Mouse (Mus musculus): Measurements from ENCODE around the gene Slc44a5. TPM values are rescaled to one million over a fixed set of nuclear protein-coding genes. Genes with fewer than 3 reads are reported as not detected.
"Not testable (repeated sequence)": the region's sequence is repeated elsewhere in the genome, so short reads cannot be mapped to it uniquely, and the experiment has no call there.

Slc44a5 gene
- total RNA-seq, 1 experiment from 2014 or later: not detected

GRCm38 (mm10) chr3:154222141-154222591 lies 248.9 kb downstream of the Slc44a5 start:
- no peak for ATAC-seq (replicated peaks in 1 of 2; ENCODE audit: insufficient read depth in 1 of 2, low FRiP score in 2 of 2, low TSS enrichment in 1 of 2, low read depth in 1 of 2, poor library complexity in 2 of 2, severe bottlenecking in 2 of 2)

- no peak for ATAC-seq (replicated peaks in 1 of 2; ENCODE audit: insufficient read depth in 1 of 2, low FRiP score in 2 of 2, low TSS enrichment in 1 of 2, low read depth in 1 of 2, poor library complexity in 2 of 2, severe bottlenecking in 2 of 2)
These were observed 249.5 kb downstream of the Slc44a5 start for GRCm38 (mm10) chr3:154222688-154223087.

- ATAC-seq (replicated peaks in 1 of 2; ENCODE audit: insufficient read depth in 1 of 2, low FRiP score in 2 of 2, low TSS enrichment in 1 of 2, low read depth in 1 of 2, poor library complexity in 2 of 2, severe bottlenecking in 2 of 2): peak; percentile 85 to 90
These were observed 253.0 kb downstream of the Slc44a5 start for GRCm38 (mm10) chr3:154226100-154226752.

GRCm38 (mm10) chr3:154244932-154245331 lies 271.7 kb downstream of the Slc44a5 start:
- no peak for ATAC-seq (replicated peaks in 1 of 2; ENCODE audit: insufficient read depth in 1 of 2, low FRiP score in 2 of 2, low TSS enrichment in 1 of 2, low read depth in 1 of 2, poor library complexity in 2 of 2, severe bottlenecking in 2 of 2)

- ATAC-seq (replicated peaks in 1 of 2; ENCODE audit: insufficient read depth in 1 of 2, low FRiP score in 2 of 2, low TSS enrichment in 1 of 2, low read depth in 1 of 2, poor library complexity in 2 of 2, severe bottlenecking in 2 of 2): no peak
These were observed 278.2 kb downstream of the Slc44a5 start for GRCm38 (mm10) chr3:154251486-154251885.

GRCm38 (mm10) chr3:154252219-154252618 lies 279.0 kb downstream of the Slc44a5 start:
- no peak for ATAC-seq (replicated peaks in 1 of 2; ENCODE audit: insufficient read depth in 1 of 2, low FRiP score in 2 of 2, low TSS enrichment in 1 of 2, low read depth in 1 of 2, poor library complexity in 2 of 2, severe bottlenecking in 2 of 2)

GRCm38 (mm10) chr3:154254187-154254586 lies 281.0 kb downstream of the Slc44a5 start:
- not testable (repeated sequence) for ATAC-seq (replicated peaks in 1 of 2; ENCODE audit: insufficient read depth in 1 of 2, low FRiP score in 2 of 2, low TSS enrichment in 1 of 2, low read depth in 1 of 2, poor library complexity in 2 of 2, severe bottlenecking in 2 of 2)

GRCm38 (mm10) chr3:154257312-154257711 lies 284.1 kb downstream of the Slc44a5 start:
- no peak for ATAC-seq (replicated peaks in 1 of 2; ENCODE audit: insufficient read depth in 1 of 2, low FRiP score in 2 of 2, low TSS enrichment in 1 of 2, low read depth in 1 of 2, poor library complexity in 2 of 2, severe bottlenecking in 2 of 2)

- ATAC-seq (replicated peaks in 1 of 2; ENCODE audit: insufficient read depth in 1 of 2, low FRiP score in 2 of 2, low TSS enrichment in 1 of 2, low read depth in 1 of 2, poor library complexity in 2 of 2, severe bottlenecking in 2 of 2): no peak
These were observed 295.1 kb downstream of the Slc44a5 start for GRCm38 (mm10) chr3:154268313-154268712.

GRCm38 (mm10) chr3:154269757-154270366 lies 296.6 kb downstream of the Slc44a5 start:
- ATAC-seq (replicated peaks in 1 of 2; ENCODE audit: insufficient read depth in 1 of 2, low FRiP score in 2 of 2, low TSS enrichment in 1 of 2, low read depth in 1 of 2, poor library complexity in 2 of 2, severe bottlenecking in 2 of 2): peak; percentile 94 to 98

GRCm38 (mm10) chr3:154274681-154275080 lies 301.4 kb downstream of the Slc44a5 start:
- no peak for ATAC-seq (replicated peaks in 1 of 2; ENCODE audit: insufficient read depth in 1 of 2, low FRiP score in 2 of 2, low TSS enrichment in 1 of 2, low read depth in 1 of 2, poor library complexity in 2 of 2, severe bottlenecking in 2 of 2)

GRCm38 (mm10) chr3:154284260-154284659 lies 311.0 kb downstream of the Slc44a5 start:
- ATAC-seq (replicated peaks in 1 of 2; ENCODE audit: insufficient read depth in 1 of 2, low FRiP score in 2 of 2, low TSS enrichment in 1 of 2, low read depth in 1 of 2, poor library complexity in 2 of 2, severe bottlenecking in 2 of 2): no peak

GRCm38 (mm10) chr3:154285351-154285750 lies 312.1 kb downstream of the Slc44a5 start:
- no peak for ATAC-seq (replicated peaks in 1 of 2; ENCODE audit: insufficient read depth in 1 of 2, low FRiP score in 2 of 2, low TSS enrichment in 1 of 2, low read depth in 1 of 2, poor library complexity in 2 of 2, severe bottlenecking in 2 of 2)

- ATAC-seq (replicated peaks in 1 of 2; ENCODE audit: insufficient read depth in 1 of 2, low FRiP score in 2 of 2, low TSS enrichment in 1 of 2, low read depth in 1 of 2, poor library complexity in 2 of 2, severe bottlenecking in 2 of 2): no peak
These were observed 314.0 kb downstream of the Slc44a5 start for GRCm38 (mm10) chr3:154287217-154287616.

- peak; percentile 27 to 39; a peak in 1 of 4 replicates for ATAC-seq (replicated peaks in 1 of 2; ENCODE audit: insufficient read depth in 1 of 2, low FRiP score in 2 of 2, low TSS enrichment in 1 of 2, low read depth in 1 of 2, poor library complexity in 2 of 2, severe bottlenecking in 2 of 2)
These were observed 315.3 kb downstream of the Slc44a5 start for GRCm38 (mm10) chr3:154288429-154289069.

GRCm38 (mm10) chr3:154290351-154290750 lies 317.1 kb downstream of the Slc44a5 start:
- no peak for ATAC-seq (replicated peaks in 1 of 2; ENCODE audit: insufficient read depth in 1 of 2, low FRiP score in 2 of 2, low TSS enrichment in 1 of 2, low read depth in 1 of 2, poor library complexity in 2 of 2, severe bottlenecking in 2 of 2)

GRCm38 (mm10) chr3:154292126-154292525 lies 318.9 kb downstream of the Slc44a5 start:
- ATAC-seq (replicated peaks in 1 of 2; ENCODE audit: insufficient read depth in 1 of 2, low FRiP score in 2 of 2, low TSS enrichment in 1 of 2, low read depth in 1 of 2, poor library complexity in 2 of 2, severe bottlenecking in 2 of 2): no peak

- ATAC-seq (replicated peaks in 1 of 2; ENCODE audit: insufficient read depth in 1 of 2, low FRiP score in 2 of 2, low TSS enrichment in 1 of 2, low read depth in 1 of 2, poor library complexity in 2 of 2, severe bottlenecking in 2 of 2): no peak
These were observed 320.7 kb downstream of the Slc44a5 start for GRCm38 (mm10) chr3:154293839-154294490.

All from hematopoietic stem cell, adult 5-6 weeks (primary cell).